Mouse (Mus musculus): Measurements from ENCODE around the gene Grin2a. TPM values are rescaled to one million over a fixed set of nuclear protein-coding genes. Genes with fewer than 3 reads are reported as not detected.

Grin2a gene
- polyA plus RNA-seq, 1 experiment: 0.01 TPM

Other genes with a start within 250 kb of the Grin2a start
- 1.1 and 1.7 TPM in 2 replicates for gene Rpl39l, start 174.7 kb upstream of the Grin2a start, polyA plus RNA-seq (2012; rRNA removed)
- not detected in 2 replicates for gene Atf7ip2, start 197.2 kb upstream of the Grin2a start, polyA plus RNA-seq (2012; rRNA removed)